Mouse (Mus musculus) intestine, postnatal 0 days (tissue): ENCODE data around the gene Gpr61. TPM values are rescaled to one million over a fixed set of nuclear protein-coding genes. Genes with fewer than 3 reads are reported as not detected.
A peak's percentile ranks its signal among the peaks of the same experiment; 100 is the strongest.

Experiments
- ATAC-seq: fragments of 200-750 bp; cut with Nextera tagmentation; 2 replicates; pipeline ENCODE4 v1.8.0; 2017; ENCODE audit warnings: mild to moderate bottlenecking, moderate TSS enrichment, moderate library complexity
- H3K27ac ChIP-seq: fragments of 300-500 bp; sonication (generic); 2 replicates; pipeline ENCODE4 v1.5.1; 2014; ENCODE audit warnings: mild to moderate bottlenecking, low read depth, low read length, moderate library complexity
- H3K27me3 ChIP-seq: fragments of 300-500 bp; sonication (generic); replicated peaks from 2 replicates; pipeline ENCODE4 v1.6.1; 2014; ENCODE audit warnings: low read length, mixed read lengths; ENCODE audit not compliant: control insufficient read depth, insufficient read depth
- H3K36me3 ChIP-seq: fragments of 300-500 bp; sonication (generic); 2 replicates; pipeline ENCODE4 v1.6.1; 2014; ENCODE audit warnings: mild to moderate bottlenecking, moderate library complexity; ENCODE audit not compliant: control insufficient read depth, insufficient read depth
- H3K4me1 ChIP-seq: fragments of 300-500 bp; sonication (generic); replicated peaks from 2 replicates; pipeline ENCODE4 v1.6.1; 2014; ENCODE audit warnings: antibody characterized with exemption, low read length, mixed read lengths; ENCODE audit not compliant: control insufficient read depth, insufficient read depth
- H3K4me2 ChIP-seq: fragments of 300-500 bp; sonication (generic); replicated peaks from 2 replicates; pipeline ENCODE4 v1.6.1; 2014; ENCODE audit warnings: low read depth, mild to moderate bottlenecking, moderate library complexity
- H3K4me3 ChIP-seq: fragments of 300-500 bp; sonication (generic); 2 replicates; pipeline ENCODE4 v1.5.1; 2014; ENCODE audit warnings: low read depth, low read length
- H3K9ac ChIP-seq: fragments of 300-500 bp; sonication (generic); 2 replicates; pipeline ENCODE4 v1.6.1; 2014; ENCODE audit warnings: mild to moderate bottlenecking, low read depth, low read length
- H3K9me3 ChIP-seq: fragments of 300-500 bp; sonication (generic); 2 replicates; pipeline ENCODE4 v1.6.1; 2016; ENCODE audit warnings: mixed run types; ENCODE audit not compliant: control insufficient read depth
- CTCF ChIP-seq: sonication (generic); IDR thresholded peaks from 2 replicates; pipeline ENCODE4 v1.5.1; 2016; ENCODE audit warnings: low read depth, mild to moderate bottlenecking, control low read depth, antibody characterized with exemption, moderate library complexity
- WGBS: fragments of 180-500 bp; shearing (Covaris S2); extraction: QIAGEN DNeasy Blood & Tissue Kit; methylation state at CpG from one replicate; pipeline ENCODE4 v1.1.7; 2014; 5-methylcytosine and 5-hydroxymethylcytosine counted together
- polyA plus RNA-seq: library from polyadenylated mRNA; unstranded; fragments of >200 nt; fragmentation: Nextera tagmentation; extraction: Ambion mirVana; gene quantifications from 2 replicates; pipeline ENCODE4 v1.2.1, GENCODE M21; 2015

The Gpr61 gene
- polyA plus RNA-seq, 1 experiment from 2014 or later = 0.05 TPM

- Histone ChIP-seq H3K9ac (no peak overlapping the region), H3K4me3 (no peak overlapping the region), H3K9me3 (no peaks in the 10 kb centered on the region), H3K27ac (peak overlapping the region; percentile 60), H3K36me3 (peaks cover 57% of the 10 kb centered on the region), H3K4me1 (no peaks in the 10 kb centered on the region; the same call in 1 of the 2 replicates), H3K4me2 (no peak overlapping the region), H3K27me3 (no peaks in the 10 kb centered on the region)
- WGBS = 39% methylated on average over 7 of the region's 7 CpGs
- TF ChIP-seq CTCF = no peak
- ATAC-seq = peak; percentile 84
Measured at GRCm38 (mm10) chr3:108112246-108112645, 42.4 kb downstream of the Gpr61 start.

GRCm38 (mm10) chr3:108111320-108111719, 43.4 kb downstream of the Gpr61 start:
- ATAC-seq = no peak
- TF ChIP-seq CTCF = no peak
- WGBS = 77% methylated on average over 5 of the region's 5 CpGs
- Histone ChIP-seq H3K27ac (no peak overlapping the region), H3K9me3 (no peaks in the 10 kb centered on the region), H3K4me1 (no peaks in the 10 kb centered on the region; the same call in 1 of the 2 replicates), H3K4me2 (no peak overlapping the region), H3K36me3 (peaks cover 55% of the 10 kb centered on the region), H3K9ac (no peak overlapping the region), H3K4me3 (no peak overlapping the region), H3K27me3 (no peaks in the 10 kb centered on the region)

GRCm38 (mm10) chr3:108105281-108105680, 49.4 kb downstream of the Gpr61 start:
- no peaks in the 10 kb centered on the region for H3K4me1 ChIP-seq
- peaks cover 29% of the 10 kb centered on the region for H3K36me3 ChIP-seq
- H3K9ac ChIP-seq = no peak overlapping the region
- H3K4me2 ChIP-seq = no peak overlapping the region
- H3K27me3 ChIP-seq = no peaks in the 10 kb centered on the region
- H3K4me3 ChIP-seq = no peak overlapping the region
- ATAC-seq = no peak
- peak; percentile 9; the same call in 1 of the 2 replicates for TF ChIP-seq CTCF
- 87% methylated on average over 3 of the region's 3 CpGs for WGBS
- no peak overlapping the region for H3K27ac ChIP-seq
- no peaks in the 10 kb centered on the region for H3K9me3 ChIP-seq

- no peak for ATAC-seq
- H3K27ac ChIP-seq = no peak overlapping the region
- 88% methylated on average over 6 of the region's 6 CpGs for WGBS
- no peaks in the 10 kb centered on the region for H3K27me3 ChIP-seq
- no peak for TF ChIP-seq CTCF
- no peaks in the 10 kb centered on the region for H3K9me3 ChIP-seq
- H3K9ac ChIP-seq = no peak overlapping the region
- no peak overlapping the region for H3K4me2 ChIP-seq
- no peak overlapping the region for H3K4me3 ChIP-seq
- no peaks in the 10 kb centered on the region for H3K4me1 ChIP-seq
- H3K36me3 ChIP-seq = no peaks in the 10 kb centered on the region; the same call in 1 of the 2 replicates
Measured at GRCm38 (mm10) chr3:108102075-108102474, 52.6 kb downstream of the Gpr61 start.

- Histone ChIP-seq H3K9me3 (no peaks in the 10 kb centered on the region), H3K9ac (no peak overlapping the region), H3K4me3 (no peak overlapping the region), H3K4me1 (no peaks in the 10 kb centered on the region), H3K27me3 (no peaks in the 10 kb centered on the region), H3K36me3 (no peaks in the 10 kb centered on the region), H3K27ac (no peak overlapping the region), H3K4me2 (no peak overlapping the region)
- no peak for ATAC-seq
- TF ChIP-seq CTCF = no peak
- WGBS = 44% methylated on average over 3 of the region's 3 CpGs
Measured at GRCm38 (mm10) chr3:108101594-108101993, 53.1 kb downstream of the Gpr61 start.

Other genes with a start within 250 kb of the Gpr61 start
- 13.0 TPM in 2 replicates for gene Gstm7, start 223.1 kb downstream of the Gpr61 start, polyA plus RNA-seq
- gene Gstm6, start 211.1 kb downstream of the Gpr61 start, polyA plus RNA-seq = 21.6 and 21.9 TPM in 2 replicates
- gene Gstm3, start 185.6 kb downstream of the Gpr61 start, polyA plus RNA-seq = 53.9 and 60.7 TPM in 2 replicates
- gene Gstm2, start 168.4 kb downstream of the Gpr61 start, polyA plus RNA-seq = 94.6 and 108 TPM in 2 replicates
- 92.7 and 96.3 TPM in 2 replicates for gene Gstm1, start 136.9 kb downstream of the Gpr61 start, polyA plus RNA-seq
- 28.4 and 30.5 TPM in 2 replicates for gene Gstm4, start 110.0 kb downstream of the Gpr61 start, polyA plus RNA-seq
- gene Ampd2, start 68.2 kb downstream of the Gpr61 start, polyA plus RNA-seq = 17.6 and 18.2 TPM in 2 replicates
- 0.43 and 0.80 TPM in 2 replicates for gene Gnat2, start 62.1 kb downstream of the Gpr61 start, polyA plus RNA-seq
- gene Gnai3, start 8.7 kb downstream of the Gpr61 start, polyA plus RNA-seq = 99.6 and 101 TPM in 2 replicates
- gene Amigo1, start 31.5 kb upstream of the Gpr61 start, polyA plus RNA-seq = 2.8 and 2.9 TPM in 2 replicates
- gene Cyb561d1, start 46.3 kb upstream of the Gpr61 start, polyA plus RNA-seq = 6.3 and 6.7 TPM in 2 replicates
- 3.4 and 4.0 TPM in 2 replicates for gene Atxn7l2, start 56.1 kb upstream of the Gpr61 start, polyA plus RNA-seq
- 0.26 and 0.51 TPM in 2 replicates for gene Sypl2, start 71.8 kb upstream of the Gpr61 start, polyA plus RNA-seq
- gene Psma5, start 102.0 kb upstream of the Gpr61 start, polyA plus RNA-seq = 166 and 179 TPM in 2 replicates
- gene Sort1, start 129.2 kb upstream of the Gpr61 start, polyA plus RNA-seq = 4.6 and 5.2 TPM in 2 replicates
- not detected in 2 replicates for gene Mybphl, start 210.0 kb upstream of the Gpr61 start, polyA plus RNA-seq
- 3.3 and 5.3 TPM in 2 replicates for gene Psrc1, start 229.0 kb upstream of the Gpr61 start, polyA plus RNA-seq